Mouse (Mus musculus) ovary, postnatal 36 days (tissue): ENCODE results near the gene Oit3.
"Not testable (repeated sequence)": the region's sequence is repeated elsewhere in the genome, so short reads cannot be mapped to it uniquely, and the experiment has no call there.

Experiments used
- DNase-seq: peaks from one replicate; pipeline ENCODE4 v3.0.0; 2022; ENCODE audit warnings: low spot score, mixed read lengths

Gene Oit3

DNA sequence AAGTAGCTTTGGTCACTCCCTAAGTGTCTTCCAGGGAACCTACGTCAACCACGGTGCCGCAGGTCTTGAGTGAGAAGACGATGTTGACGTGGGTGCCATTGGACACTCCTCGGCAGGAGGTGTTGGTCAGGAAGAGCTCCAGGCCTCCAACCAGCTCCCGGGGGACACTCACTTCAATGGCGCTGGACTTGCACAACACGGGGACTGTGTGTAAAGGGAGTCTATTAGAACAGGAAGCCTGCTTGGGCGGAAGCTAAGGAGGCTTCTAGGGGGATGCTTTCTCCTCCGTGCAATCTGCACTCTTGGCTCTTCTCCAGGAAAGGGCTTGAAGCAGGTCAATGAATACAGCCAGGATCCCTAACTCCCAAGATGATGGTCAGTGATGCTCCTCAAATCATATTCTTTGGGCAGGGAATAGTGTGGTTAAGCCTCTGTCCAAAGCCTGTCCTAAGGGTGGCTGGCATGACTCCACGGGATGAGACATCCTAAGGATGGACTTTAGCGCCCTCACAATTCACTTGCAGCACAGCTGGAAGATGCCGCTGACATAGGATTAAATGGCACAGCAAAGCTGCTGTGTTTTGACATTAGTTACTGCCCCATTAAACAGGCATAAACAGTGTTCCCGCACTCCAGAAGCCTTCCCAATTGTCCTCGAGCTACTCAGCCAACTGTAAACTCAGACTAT lies 12.0 kb downstream of the Oit3 start:
- no peak for DNase-seq

DNA sequence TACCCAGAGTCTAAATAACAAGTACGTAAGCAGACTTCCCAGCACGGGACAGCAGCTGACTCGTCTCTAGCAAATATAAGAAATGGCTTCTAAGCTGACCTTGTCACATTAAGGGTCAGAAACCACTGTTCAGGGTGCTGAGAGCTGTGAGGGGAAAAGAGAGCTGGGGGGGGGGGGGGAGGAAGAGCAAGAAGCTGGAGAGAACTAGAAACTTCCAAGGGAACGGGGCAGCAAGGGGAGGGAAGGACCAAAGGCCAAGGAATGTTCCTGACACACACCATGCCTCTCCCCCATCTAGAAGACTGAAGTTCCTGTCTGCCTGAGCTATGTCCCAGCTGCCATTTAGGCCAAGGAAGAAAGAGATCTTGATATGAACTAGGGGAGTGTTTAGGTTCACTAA lies 15.2 kb downstream of the Oit3 start:
- no peak for DNase-seq

- DNase-seq: peak; percentile 35
These were observed 16.2 kb downstream of the Oit3 start for GRCm38 (mm10) chr10:59425369-59425768.

- DNase-seq: no peak
These were observed 17.1 kb downstream of the Oit3 start for GRCm38 (mm10) chr10:59424453-59424852.

- no peak for DNase-seq
These were observed 22.1 kb downstream of the Oit3 start for GRCm38 (mm10) chr10:59419516-59419915.

- DNase-seq: no peak
These were observed 25.0 kb downstream of the Oit3 start for GRCm38 (mm10) chr10:59416623-59417022.

GRCm38 (mm10) chr10:59413711-59414110 lies 27.9 kb downstream of the Oit3 start:
- no peak for DNase-seq

DNA sequence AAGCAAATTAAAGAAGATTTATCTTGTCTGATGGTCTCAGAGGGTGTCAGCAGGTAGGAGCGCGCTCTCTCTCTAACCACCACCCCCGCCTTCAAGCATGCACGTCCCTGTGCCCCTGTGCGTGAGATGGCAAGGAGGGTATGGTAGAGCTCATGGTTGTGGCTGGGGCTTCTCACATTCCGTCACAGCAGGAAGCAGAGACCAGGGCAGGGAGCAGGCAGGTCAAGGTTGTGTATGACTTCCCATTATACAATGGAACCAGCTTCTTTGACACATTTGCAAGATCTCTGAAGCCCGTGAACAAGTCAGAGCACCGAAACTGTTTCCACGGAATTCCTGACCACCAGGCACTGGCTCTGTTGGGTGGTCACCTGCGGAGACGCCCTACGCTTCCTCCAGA lies 31.3 kb downstream of the Oit3 start:
- DNase-seq: no peak

DNA sequence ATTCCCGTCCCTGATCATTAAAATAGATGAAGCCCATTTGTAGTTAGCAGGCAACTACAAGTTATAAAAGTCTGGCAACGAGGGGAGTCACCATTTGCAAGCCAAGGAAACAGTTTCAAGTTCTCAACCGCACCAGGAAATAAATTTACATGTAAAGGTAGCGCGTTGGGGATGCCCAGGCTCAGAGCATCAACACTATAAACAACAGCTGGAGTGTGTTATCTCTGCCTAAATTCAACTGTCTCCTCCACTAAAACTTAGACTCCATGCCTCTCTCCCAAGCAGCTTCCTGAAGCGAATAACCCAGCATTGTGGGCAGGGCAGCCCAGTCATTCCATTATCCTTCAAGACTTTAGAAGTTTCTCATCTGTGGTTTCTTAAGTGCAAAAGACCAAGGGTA lies 33.1 kb downstream of the Oit3 start:
- no peak for DNase-seq

- no peak for DNase-seq
These were observed 37.8 kb downstream of the Oit3 start for GRCm38 (mm10) chr10:59403793-59404149.

DNA sequence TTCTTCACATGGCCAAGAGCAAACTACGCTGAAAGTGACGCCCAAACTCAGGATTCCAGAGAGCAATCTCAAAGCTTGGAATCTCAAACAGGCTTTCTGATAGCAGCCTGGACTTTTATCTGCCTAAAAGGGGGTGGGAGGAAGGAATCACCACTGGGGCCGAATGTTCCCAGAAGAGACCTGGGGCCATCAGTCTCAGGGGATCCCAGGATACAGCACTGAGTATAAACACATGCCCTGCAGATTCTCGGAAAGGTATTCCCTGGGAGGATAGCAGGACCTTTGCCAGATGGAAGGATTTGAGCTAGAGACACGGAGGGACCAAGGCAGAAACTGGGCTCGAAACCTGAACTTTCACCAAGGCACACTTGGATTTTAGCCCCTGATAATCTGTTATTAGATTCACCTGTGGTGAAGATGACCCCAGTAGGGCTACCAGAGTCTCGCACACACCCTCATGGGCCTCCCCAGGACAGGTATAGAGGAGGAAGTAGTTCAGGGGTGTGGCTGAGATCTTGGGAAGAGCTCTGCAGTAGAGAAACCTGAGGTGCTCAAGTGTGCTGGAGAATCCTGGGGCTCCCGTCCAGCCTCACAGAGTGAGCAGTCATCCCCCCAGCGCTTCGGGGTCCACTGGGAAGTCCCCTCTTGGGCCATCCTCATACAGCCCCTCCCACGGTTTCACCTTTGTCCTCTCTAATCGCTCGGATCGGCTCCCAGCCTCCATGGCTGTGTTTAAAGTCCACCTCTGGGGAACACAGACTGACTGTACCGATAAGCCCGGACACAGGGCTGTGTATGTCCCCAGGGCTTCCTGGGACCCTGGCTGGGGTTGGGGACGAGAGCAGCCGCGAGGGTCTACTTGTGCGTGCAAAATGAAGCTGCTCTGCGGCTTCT lies 38.4 kb downstream of the Oit3 start, which contains the start of gene Pla2g12b:
Gene Pla2g12b, plus strand, starts transcription at position 762 of the 894 bp plus-strand sequence.
- no peak for DNase-seq

DNA sequence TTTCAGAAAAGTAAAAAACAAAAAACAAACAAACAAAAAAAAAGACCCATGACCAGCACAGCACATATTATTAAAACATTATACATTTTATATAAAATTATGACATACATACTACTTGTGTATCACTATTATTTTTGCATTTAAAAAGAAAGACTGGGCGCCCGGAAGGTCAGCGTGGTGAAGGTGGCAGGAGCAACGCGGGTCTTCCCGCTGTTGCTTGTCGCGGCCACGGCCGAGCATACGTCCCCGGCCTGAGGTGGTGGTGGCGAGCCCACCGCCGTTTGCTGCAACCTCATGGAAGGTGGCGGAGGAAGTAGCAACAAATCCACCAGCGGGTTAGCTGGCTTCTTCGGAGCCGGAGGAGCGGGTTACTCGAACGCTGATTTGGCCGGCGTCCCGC lies 46.1 kb downstream of the Oit3 start, which contains the start of gene Gm10273:
Gene Gm10273, plus strand, starts transcription at position 172 of the 400 bp plus-strand sequence.
- not testable (repeated sequence) for DNase-seq

- no peak for DNase-seq
These were observed 49.7 kb downstream of the Oit3 start for GRCm38 (mm10) chr10:59391907-59392306.

DNA sequence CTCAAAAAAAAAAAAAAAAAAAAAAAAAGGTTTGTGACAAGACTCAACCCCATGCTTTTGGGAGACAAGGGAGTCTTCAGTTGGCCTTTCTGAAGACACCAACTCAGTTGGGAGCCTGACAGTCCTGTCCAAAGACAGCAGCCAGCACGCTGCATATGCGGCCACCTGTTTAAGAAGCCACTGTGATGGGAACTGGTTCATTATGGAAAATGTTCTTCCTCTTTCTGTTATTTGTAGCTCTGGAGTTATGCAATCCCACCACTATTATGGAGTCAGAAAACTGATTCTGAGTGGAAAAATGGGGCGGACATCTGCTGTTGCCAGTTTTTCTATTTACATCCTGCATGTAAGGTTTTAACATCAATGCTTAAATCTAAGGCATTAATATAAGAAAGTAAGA lies 51.9 kb downstream of the Oit3 start:
- no peak for DNase-seq

DNA sequence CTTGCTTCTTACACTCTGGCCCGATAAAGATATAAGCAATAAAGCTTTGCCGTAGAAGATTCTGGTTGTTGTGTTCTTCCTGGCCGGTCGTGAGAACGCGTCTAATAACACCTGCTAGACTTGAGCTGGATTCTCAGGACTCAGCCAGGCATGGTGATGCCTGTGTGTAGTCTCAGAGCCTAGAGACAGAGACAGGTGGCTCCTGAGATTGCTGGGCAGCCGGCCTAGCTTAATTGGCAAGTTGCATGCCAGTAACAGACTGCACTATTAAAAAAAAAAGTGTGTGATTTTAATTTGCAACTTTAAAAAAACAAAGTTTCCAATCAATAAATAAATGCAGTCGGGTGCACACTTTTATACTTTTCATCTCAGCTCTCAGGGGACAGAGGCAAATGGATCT lies 54.6 kb downstream of the Oit3 start:
- DNase-seq: no peak

DNA sequence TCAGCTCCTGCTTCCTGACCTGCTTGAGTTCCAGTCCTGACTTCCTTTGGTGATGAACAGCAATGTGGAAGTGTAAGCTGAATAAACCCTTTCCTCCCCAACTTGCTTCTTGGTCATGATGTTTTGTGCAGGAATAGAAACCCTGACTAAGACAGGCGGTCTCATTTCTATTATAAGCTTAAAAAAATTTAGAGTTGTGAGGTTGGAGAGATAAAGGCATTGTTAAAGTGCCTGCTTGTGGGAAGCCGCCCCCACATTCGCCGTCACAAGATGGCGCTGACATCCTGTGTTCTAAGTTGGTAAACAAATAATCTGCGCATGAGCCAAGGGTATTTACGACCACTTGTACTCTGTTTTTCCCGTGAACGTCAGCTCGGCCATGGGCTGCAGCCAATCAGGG lies 60.0 kb downstream of the Oit3 start:
- DNase-seq: not testable (repeated sequence)

DNA sequence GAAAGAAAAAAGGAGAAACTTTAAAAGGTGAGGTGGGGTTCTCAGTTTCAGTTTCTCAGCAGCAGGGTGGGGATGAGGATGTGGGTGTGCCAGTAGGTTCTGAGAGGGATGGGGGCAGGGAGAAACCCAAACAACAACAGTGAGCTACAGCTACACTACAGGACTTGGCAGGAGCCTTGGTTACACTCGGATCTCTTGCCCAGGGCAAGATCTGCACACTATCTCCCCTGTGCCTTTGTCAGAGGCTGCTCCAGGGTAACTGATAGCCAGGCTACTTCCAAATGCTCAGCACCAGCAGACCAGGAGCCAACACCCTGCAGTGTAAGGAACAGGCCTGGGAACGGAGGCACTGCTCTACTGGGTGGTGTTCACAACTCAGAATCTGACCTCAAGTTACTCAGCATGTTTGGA lies 61.2 kb downstream of the Oit3 start:
- no peak for DNase-seq

DNA sequence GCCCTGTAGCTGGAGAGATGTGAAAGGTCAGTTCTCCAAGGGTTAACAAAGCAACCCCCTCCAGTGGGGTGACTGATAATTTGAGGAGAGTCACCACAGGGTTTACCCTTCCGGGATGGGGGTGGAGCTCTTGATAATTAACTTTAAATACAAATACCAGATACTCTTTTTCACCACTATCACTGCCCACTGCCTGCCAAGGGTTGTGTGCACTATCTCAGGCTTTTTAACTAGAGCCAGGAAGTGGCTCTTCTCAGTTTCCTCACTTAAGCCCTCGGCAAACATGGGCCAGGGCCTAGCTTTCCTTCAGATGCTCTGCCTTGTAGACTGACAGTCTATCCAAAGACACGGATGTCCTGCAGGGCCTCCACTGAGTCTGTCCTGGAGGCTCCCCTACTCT lies 61.7 kb downstream of the Oit3 start:
- DNase-seq: no peak

DNA sequence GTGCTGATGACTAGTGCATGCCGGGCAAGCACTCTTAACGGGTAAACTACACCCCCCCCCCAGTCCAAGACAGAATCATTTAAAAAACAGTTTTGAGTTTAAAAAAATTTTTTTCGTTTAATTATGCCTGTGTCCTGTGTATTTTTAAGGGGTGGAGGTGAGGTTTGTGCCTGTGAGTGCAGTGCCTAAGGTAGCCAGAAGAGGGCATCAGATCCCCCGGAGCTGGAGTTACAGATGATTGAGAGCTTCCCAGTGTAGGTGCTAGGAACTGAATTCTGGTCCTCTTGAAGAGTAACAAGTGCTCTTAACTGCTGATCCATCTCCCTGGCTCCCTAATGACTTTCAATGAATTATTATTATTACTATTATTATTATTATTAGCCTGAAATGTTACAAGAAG lies 62.9 kb downstream of the Oit3 start:
- no peak for DNase-seq

DNA sequence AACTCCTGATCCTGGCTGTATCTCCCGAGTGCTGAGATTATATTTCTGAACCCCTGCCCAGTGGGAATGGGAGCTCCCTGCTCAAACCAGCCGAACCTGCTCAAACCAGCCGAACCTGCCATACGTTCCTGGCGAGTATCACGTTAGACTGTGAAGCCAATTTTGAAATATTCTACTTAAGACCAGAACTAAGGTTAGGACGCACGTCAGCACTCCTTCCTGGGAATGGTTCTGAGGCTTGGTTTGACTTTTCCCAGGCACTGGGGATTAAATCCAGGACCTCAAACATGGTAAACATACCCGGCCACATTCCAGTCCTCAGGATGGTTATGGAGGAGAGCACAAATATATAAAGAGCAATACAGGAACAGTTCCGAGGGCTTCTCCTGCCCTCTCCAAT lies 63.7 kb downstream of the Oit3 start:
- DNase-seq: no peak
